Mouse (Mus musculus) thymus, adult 2 months (tissue): Measurements from ENCODE around the gene Rbm3.

Experiments
- CTCF ChIP-seq: fragments of 200-500 bp; IDR thresholded peaks from 2 replicates; pipeline ENCODE4 v1.5.1; 2012; ENCODE audit warnings: mild to moderate bottlenecking, control low read depth, low read length, moderate library complexity, borderline replicate concordance; ENCODE audit not compliant: control insufficient read depth, poor library complexity, insufficient read depth; ENCODE audit errors: extremely low read depth
- POLR2A ChIP-seq: fragments of 200-500 bp; IDR thresholded peaks from 2 replicates; pipeline ENCODE4 v1.6.1; 2012; ENCODE audit warnings: mild to moderate bottlenecking, low read length, control low read depth, moderate library complexity; ENCODE audit not compliant: control insufficient read depth, poor library complexity, insufficient read depth; ENCODE audit errors: extremely low read depth

DNA sequence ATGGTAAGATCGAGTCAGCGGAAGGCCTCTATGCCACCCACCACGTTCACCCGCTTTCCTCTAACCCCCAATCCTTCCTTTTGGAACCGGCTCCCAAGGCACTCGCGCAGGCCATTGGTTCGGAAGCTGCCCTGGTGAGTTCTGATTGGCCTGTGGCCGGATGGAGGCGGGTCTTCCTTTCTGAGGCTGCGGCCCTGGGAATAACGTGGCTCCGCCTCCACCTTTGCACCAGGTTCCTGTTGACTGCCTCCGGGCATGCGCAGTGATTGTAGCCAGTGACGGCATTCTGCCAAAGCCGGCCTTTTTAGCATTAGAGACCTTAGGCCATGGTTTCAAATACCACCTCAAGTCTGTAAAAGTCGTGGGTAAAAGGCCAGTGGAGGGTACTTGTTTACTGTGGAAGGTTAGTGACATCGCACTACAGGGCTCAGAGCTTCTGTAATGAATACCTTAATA, 48.9 kb downstream of the Rbm3 start:
- no peak for TF ChIP-seq CTCF
- TF ChIP-seq POLR2A, result no peak
